Mouse (Mus musculus): ENCODE data around the gene Col5a1. TPM values are rescaled to one million over a fixed set of nuclear protein-coding genes. Genes with fewer than 3 reads are reported as not detected.

Gene Col5a1
- total and polyA plus RNA-seq, 3 experiments: 31.1 to 75.5 TPM; not detected in 1

DNA sequence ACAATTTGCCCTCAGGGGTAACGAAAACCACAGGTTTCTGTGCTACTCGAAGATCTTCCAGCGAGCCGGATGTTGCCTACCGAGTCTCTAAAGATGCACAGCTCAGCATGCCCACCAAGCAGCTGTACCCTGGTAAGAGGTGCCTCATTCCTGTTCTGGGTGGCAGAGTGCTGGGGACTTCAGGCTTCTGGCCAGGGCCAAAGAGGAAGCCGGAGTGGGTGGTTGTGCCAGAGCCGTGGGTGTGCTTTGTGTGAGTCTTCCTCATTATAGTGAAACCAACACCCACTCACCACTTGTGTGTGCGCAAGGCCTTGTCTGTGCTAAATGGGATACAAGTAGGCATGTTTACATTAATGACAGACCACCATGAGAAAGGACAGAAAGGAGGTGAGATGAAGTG is 35.8 kb downstream of the Col5a1 start:
- no peak for DNase-seq (ENCODE audit: low read depth, low spot score)
- Histone ChIP-seq H3K27ac (ENCODE audit: control insufficient read depth, low read depth, low read length) (no peak overlapping the region), H3K4me3 (ENCODE audit: control insufficient read depth in 1 of 2, insufficient read depth in 1 of 2, low read depth in 2 of 2, low read length in 2 of 2) (no peak overlapping the region), H3K4me1 (ENCODE audit: control insufficient read depth in 1 of 2, insufficient read depth in 2 of 2, low read length in 2 of 2) (no peaks in the 10 kb centered on the region), H3K79me2 (ENCODE audit: control insufficient read depth, insufficient read depth, low read length, poor library complexity) (no peaks in the 10 kb centered on the region), H3K36me3 (ENCODE audit: control insufficient read depth in 1 of 2, insufficient read depth in 2 of 2, low read length in 2 of 2) (no peaks in the 10 kb centered on the region), H3K27me3 (ENCODE audit: control insufficient read depth in 1 of 2, insufficient read depth in 2 of 2, low read length in 2 of 2) (no peaks in the 10 kb centered on the region; a peak in 1 of 4 replicates), H3K9ac (ENCODE audit: control insufficient read depth, low read depth, low read length, poor library complexity, severe bottlenecking) (no peak overlapping the region), H3K9me3 (replicated peaks; ENCODE audit: insufficient read depth, low read length) (no peaks in the 10 kb centered on the region)
- no peak for TF ChIP-seq E2F4 (IDR thresholded peaks at IDR 0.05; ENCODE audit: borderline replicate concordance, low read depth, low read length)
- TF ChIP-seq ZC3H11A (IDR thresholded peaks at IDR 0.05; ENCODE audit: low read depth, low read length): no peak
- TF ChIP-seq MAFK (IDR thresholded peaks at IDR 0.05; ENCODE audit: borderline replicate concordance, low read depth, low read length): no peak
- TF ChIP-seq CHD2 (IDR thresholded peaks at IDR 0.05; ENCODE audit: low read length): no peak
- no peak for TF ChIP-seq ZMIZ1 (IDR thresholded peaks at IDR 0.05; ENCODE audit: low read depth, low read length)
- TF ChIP-seq ZKSCAN1 (IDR thresholded peaks at IDR 0.05; ENCODE audit: low read depth, low read length): no peak

DNA sequence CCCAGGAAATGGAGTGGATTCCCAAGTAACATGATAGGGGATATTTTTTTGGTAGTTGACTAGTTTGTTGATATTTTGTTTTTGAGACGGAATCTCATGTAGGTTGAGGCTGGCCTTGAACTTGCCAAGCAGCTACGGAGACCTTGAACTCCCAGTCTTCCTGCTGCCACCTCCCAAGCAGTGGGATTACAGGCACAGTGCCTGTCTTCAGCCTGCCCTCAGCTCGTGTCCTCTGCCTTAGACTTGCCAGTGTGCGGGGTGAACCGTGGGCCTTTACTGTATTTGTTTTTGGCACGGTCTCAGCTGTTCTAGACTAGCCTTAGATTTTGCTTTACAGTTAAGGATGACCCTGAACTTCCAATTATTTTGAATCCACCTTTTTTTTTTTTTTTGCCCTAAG is 37.5 kb downstream of the Col5a1 start:
- no peaks in the 10 kb centered on the region; a peak in 1 of 4 replicates for H3K27me3 ChIP-seq (ENCODE audit: control insufficient read depth in 1 of 2, insufficient read depth in 2 of 2, low read length in 2 of 2)
- no peak overlapping the region for H3K4me3 ChIP-seq (ENCODE audit: control insufficient read depth in 1 of 2, insufficient read depth in 1 of 2, low read depth in 2 of 2, low read length in 2 of 2)
- no peaks in the 10 kb centered on the region for H3K79me2 ChIP-seq (ENCODE audit: control insufficient read depth, insufficient read depth, low read length, poor library complexity)
- H3K9ac ChIP-seq (ENCODE audit: control insufficient read depth, low read depth, low read length, poor library complexity, severe bottlenecking): no peak overlapping the region
- H3K9me3 ChIP-seq (replicated peaks; ENCODE audit: insufficient read depth, low read length): no peaks in the 10 kb centered on the region
- no peaks in the 10 kb centered on the region for H3K4me1 ChIP-seq (ENCODE audit: control insufficient read depth in 1 of 2, insufficient read depth in 2 of 2, low read length in 2 of 2)
- H3K27ac ChIP-seq (ENCODE audit: control insufficient read depth, low read depth, low read length): no peak overlapping the region
- H3K36me3 ChIP-seq (ENCODE audit: control insufficient read depth in 1 of 2, insufficient read depth in 2 of 2, low read length in 2 of 2): no peaks in the 10 kb centered on the region
- TF ChIP-seq POLR2AphosphoS5 (IDR thresholded peaks at IDR 0.05; ENCODE audit: borderline replicate concordance, low read depth, low read length) (no peak), BHLHE40 (IDR thresholded peaks at IDR 0.05; ENCODE audit: borderline replicate concordance, low read depth, low read length) (no peak), MAZ (IDR thresholded peaks at IDR 0.05; ENCODE audit: low read depth, low read length) (no peak), ZMIZ1 (IDR thresholded peaks at IDR 0.05; ENCODE audit: low read depth, low read length) (no peak), HCFC1 (IDR thresholded peaks at IDR 0.05; ENCODE audit: low read depth, low read length) (no peak), KAT2A (conservative IDR thresholded peaks at IDR 0.05; ENCODE audit: low read depth, low read length) (no peak), ETS1 (IDR thresholded peaks at IDR 0.05; ENCODE audit: low read depth, low read length) (no peak), ZNF384 (IDR thresholded peaks at IDR 0.05; ENCODE audit: low read depth, low read length) (no peak), USF2 (IDR thresholded peaks at IDR 0.05; ENCODE audit: borderline replicate concordance in 1 of 2, insufficient read depth in 1 of 2, low read depth in 1 of 2, low read length in 2 of 2) (no peak), GABPA (IDR thresholded peaks at IDR 0.05; ENCODE audit: low read depth, low read length) (no peak), JUND (IDR thresholded peaks at IDR 0.05; ENCODE audit: low read depth, low read length) (no peak), GATA1 (IDR thresholded peaks at IDR 0.05; ENCODE audit: low read depth, low read length) (no peak), CHD1 (IDR thresholded peaks at IDR 0.05; ENCODE audit: low read depth, low read length) (no peak), RCOR1 (IDR thresholded peaks at IDR 0.05; ENCODE audit: low read depth, low read length) (no peak), POLR2A (IDR thresholded peaks at IDR 0.05; ENCODE audit: control insufficient read depth in 1 of 2, insufficient read depth in 1 of 2, low read depth in 1 of 2, low read length in 2 of 2, poor library complexity in 1 of 2) (no peak), E2F4 (IDR thresholded peaks at IDR 0.05; ENCODE audit: borderline replicate concordance, low read depth, low read length) (no peak), UBTF (IDR thresholded peaks at IDR 0.05; ENCODE audit: borderline replicate concordance, insufficient read depth, low read depth, low read length) (no peak), TAL1 (IDR thresholded peaks at IDR 0.05; ENCODE audit: low read length) (no peak), TCF12 (IDR thresholded peaks at IDR 0.05; ENCODE audit: low read depth, low read length) (no peak), SMC3 (IDR thresholded peaks at IDR 0.05; ENCODE audit: low read depth, low read length) (no peak)
- no peak for DNase-seq (ENCODE audit: low read depth, low spot score)
